Mouse (Mus musculus) lung, postnatal 10 days (tissue): Measurements from ENCODE around the gene Polm.

ENCODE experiments used
- DNase-seq: peaks from one replicate; pipeline ENCODE4 v3.0.0; 2021

The Polm gene

GRCm38 (mm10) chr11:5837251-5838246, at the start of gene Polm:
Gene Polm, minus strand, starts transcription at chr11:5838016.
- DNase-seq: peak; percentile 97

GRCm38 (mm10) chr11:5887250-5887649, 49.4 kb upstream of the Polm start:
- DNase-seq: no peak

GRCm38 (mm10) chr11:5886187-5886586, 48.4 kb upstream of the Polm start:
- peak; percentile 81 for DNase-seq

GRCm38 (mm10) chr11:5882518-5882917, 44.7 kb upstream of the Polm start:
- no peak for DNase-seq

- peak; percentile 75 for DNase-seq
These were observed 42.1 kb upstream of the Polm start for GRCm38 (mm10) chr11:5879905-5880304.

GRCm38 (mm10) chr11:5878661-5879060, 40.8 kb upstream of the Polm start:
- no peak for DNase-seq

GRCm38 (mm10) chr11:5877921-5878526, 40.2 kb upstream of the Polm start, which contains the start of gene Pold2:
Gene Pold2, minus strand, starts transcription at chr11:5878292.
- DNase-seq: peak; percentile 99

DNA sequence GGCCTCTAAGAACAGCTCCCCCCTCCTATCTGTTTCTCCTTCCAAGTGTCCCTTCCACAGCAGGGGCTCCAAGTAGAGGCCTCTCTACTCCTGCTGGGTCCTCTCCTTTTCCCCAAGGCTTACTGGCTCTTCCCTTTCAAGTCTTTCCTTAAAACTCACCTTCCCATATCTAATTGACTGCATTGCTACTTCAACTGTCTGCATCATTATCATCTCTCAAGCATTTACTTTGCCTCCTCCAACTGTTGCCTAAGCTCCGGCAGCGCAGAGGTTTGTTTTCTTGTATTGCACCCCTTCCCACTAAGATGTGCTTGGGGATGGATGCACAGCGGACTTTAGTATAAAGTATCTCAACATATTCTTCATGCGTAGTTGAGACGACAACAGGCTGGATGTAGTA, 39.6 kb upstream of the Polm start:
- DNase-seq: no peak

DNA sequence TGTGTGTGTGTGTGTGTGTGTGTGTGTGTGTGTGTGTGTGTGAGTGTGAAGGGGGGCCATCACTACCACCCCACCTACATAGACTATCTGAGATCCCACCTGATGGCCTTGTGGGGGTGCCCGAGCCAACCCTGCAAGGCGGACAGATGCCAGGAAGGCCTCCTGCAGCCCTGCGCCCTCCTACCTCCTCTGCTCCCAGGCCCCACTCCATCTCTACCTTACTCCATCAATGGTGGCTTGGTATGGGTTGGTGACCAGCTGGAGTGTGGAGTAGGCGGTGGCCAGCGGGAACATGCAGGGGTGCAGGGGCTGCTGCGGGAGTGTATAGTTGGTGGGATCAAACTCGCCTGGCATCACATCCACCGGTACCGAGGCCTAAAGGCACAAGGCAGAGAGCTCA, 35.4 kb upstream of the Polm start:
- no peak for DNase-seq

DNA sequence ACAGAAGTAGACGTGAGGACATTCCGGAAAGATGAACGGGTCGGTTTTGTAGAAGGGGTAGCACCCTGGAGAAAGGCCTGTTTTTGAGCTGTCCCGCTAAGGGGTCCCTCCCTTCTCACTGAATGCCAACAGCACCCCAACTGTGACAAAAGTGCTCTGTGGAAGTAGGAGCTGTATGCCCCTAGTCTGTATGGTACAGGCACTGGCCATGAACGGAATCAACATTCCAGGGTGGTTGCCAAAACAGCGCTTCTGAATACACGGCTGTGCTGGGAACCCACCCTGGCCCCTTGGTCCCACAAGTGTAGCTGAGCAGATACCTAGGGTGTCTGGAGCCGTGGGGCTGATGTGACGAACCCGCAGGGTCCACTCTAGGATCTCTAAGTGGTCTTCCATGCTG, 34.9 kb upstream of the Polm start:
- no peak for DNase-seq

DNA sequence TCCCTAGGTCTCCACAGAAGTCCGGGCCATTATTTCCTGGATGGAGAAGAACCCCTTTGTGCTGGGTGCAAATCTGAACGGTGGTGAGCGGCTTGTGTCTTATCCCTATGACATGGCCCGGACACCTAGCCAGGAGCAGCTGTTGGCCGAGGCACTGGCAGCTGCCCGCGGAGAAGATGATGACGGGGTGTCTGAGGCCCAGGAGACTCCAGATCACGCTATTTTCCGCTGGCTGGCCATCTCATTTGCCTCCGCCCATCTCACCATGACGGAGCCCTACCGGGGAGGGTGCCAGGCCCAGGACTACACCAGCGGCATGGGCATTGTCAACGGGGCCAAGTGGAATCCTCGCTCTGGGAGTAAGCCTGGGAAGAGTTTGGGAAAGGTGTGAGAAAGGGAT, 32.3 kb upstream of the Polm start:
- DNase-seq: no peak

DNA sequence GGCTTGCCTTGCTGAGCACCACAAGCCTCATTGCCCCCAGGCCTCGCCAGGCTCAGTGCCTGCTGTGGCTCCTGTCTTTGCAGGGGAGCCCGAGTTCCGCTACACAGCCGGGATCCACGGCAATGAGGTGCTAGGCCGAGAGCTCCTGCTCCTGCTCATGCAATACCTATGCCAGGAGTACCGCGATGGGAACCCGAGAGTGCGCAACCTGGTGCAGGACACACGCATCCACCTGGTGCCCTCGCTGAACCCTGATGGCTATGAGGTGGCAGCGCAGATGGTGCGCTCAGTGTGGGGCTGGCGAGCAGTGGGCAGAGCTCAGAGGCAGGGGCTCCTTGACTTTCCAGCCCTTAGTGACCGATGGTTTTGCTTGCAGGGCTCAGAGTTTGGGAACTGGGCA, 31.5 kb upstream of the Polm start:
- no peak for DNase-seq

DNA sequence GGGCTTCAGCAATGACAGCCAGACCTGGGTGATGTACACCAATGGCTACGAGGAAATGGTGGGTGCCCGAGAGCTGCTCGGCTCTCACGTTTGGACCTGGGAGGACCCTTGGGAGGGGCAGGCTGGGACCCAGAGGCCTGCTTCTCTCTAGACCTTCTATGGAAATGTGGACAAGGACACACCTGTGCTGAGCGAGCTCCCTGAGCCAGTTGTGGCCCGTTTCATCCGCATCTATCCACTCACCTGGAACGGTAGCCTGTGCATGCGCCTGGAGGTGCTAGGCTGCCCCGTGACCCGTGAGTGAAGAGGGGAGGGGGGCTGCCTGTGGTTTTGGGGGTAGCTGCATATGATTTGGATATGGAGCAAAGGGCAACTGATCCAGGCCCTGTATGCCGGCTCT, 30.5 kb upstream of the Polm start:
- no peak for DNase-seq

DNA sequence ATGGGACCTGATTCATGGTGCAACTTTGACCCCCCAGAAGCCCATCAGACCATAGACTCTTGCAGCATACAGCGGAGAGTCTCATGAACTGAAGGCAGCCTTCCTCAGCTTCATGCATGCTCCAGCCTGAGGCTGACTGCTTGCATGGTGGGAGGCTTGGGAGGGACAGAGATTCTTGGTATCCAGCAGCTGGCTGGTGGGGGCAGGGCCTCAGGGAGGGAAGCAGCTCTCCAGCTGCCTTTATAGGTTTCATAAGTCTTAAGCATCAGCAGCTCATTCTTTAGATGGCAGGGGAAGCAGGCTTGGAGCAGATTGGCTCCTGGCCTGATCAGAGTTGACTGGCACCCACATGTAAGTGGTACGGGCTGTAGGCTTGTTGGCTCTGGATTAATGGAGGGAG, 29.4 kb upstream of the Polm start:
- peak; percentile 49 for DNase-seq

DNA sequence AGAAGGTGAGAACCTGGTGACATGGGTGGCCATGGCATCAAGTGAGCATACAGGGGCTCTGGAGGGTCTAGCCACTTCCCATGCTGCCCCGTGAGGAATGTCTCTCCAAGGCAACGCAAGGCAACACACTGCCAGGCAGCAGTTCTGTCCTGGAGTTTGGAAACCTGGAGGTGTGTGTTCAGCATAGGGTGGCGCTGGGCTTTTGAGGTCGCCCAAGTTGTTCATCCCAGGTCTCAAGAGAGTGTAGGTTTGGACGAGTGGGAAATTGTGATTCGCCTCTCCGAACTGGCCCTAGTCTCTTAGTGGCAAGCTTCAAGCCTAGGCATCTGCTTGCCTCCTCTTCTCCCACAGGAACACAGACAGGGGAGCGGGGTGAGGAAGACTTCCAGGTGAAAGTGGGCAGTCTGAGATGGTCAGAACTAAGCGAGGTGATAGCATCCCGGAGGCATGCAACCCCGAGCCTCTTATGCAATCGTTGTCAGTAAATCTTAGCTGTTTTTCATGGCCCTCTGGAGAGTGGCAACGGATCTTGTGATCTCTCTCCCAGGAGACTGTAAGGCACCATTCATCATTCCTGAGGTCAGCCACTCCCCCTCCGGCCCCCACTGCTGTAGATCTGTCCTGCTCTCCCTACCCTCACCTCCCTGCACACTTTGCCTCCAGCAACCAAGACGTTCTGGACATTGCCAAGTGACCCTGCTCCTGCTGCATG, 24.7 kb upstream of the Polm start:
- DNase-seq: peak; percentile 25

GRCm38 (mm10) chr11:5861678-5862393, 24.0 kb upstream of the Polm start, which contains the start of gene Aebp1:
Gene Aebp1, plus strand, starts transcription at chr11:5861947.
- DNase-seq: peak; percentile 80

DNA sequence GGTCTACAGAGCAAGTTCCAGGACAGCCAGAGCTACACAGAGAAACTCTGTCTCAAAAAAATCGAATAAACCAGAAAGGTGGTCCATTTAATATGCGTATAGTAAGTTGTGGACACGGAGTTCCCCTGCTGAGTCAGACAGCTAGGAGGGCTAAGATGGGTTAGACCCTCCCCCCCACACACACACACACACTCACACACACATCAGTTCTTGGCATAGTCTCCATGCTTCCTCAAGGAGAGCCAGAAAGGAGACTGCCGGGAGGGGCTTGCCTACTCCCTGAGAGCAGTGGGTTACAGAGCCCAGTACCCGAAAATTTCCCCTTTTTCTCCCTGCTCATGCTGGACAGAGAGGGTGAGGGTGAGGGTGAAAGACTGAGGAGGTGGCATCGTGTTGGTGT, 22.8 kb upstream of the Polm start:
- peak; percentile 38 for DNase-seq

GRCm38 (mm10) chr11:5859883-5860550, 22.2 kb upstream of the Polm start:
- no peak for DNase-seq

DNA sequence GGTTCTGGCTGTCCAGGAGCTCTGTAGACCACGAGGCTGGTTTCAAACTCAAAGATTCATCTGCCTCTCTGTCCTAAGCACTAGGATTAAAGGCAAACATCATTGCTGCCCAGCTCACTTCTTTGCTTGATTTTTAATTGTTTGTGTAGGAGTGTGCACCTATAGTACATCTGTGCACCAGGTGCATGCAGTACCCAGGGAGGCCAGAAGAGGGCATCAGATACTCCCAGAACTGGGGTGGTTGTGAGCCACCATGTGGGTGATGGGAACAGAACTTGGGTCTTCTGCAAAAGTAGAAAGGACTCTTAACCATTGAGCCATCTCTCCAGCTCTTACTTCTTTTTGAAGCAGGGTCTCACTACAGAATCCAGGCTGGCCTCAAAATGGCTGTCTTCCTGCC, 20.9 kb upstream of the Polm start:
- no peak for DNase-seq

GRCm38 (mm10) chr11:5856479-5857130, 18.8 kb upstream of the Polm start:
- no peak for DNase-seq

GRCm38 (mm10) chr11:5855902-5856301, 18.1 kb upstream of the Polm start:
- DNase-seq: peak; percentile 83

GRCm38 (mm10) chr11:5855481-5855880, 17.7 kb upstream of the Polm start:
- DNase-seq: no peak
